Mouse (Mus musculus): ENCODE data around the gene Rnft1. TPM values are rescaled to one million over a fixed set of nuclear protein-coding genes. Genes with fewer than 3 reads are reported as not detected.
"Not testable (repeated sequence)": the region's sequence is repeated elsewhere in the genome, so short reads cannot be mapped to it uniquely, and the experiment has no call there.

Rnft1 gene
- total RNA-seq, 2 experiments from 2014 or later, result 28.9 to 33.1 TPM

GRCm38 (mm10) chr11:86519751-86520150, 35.3 kb downstream of the Rnft1 start:
- DNase-seq, result no peak

- DNase-seq, result no peak
Measured at GRCm38 (mm10) chr11:86527528-86527927, 43.1 kb downstream of the Rnft1 start.

GRCm38 (mm10) chr11:86532834-86533233, 48.4 kb downstream of the Rnft1 start:
- peak; percentile 25 for DNase-seq

GRCm38 (mm10) chr11:86533302-86533701, 48.8 kb downstream of the Rnft1 start:
- DNase-seq, result not testable (repeated sequence)

- no peak for DNase-seq
Measured at GRCm38 (mm10) chr11:86534201-86534910, 49.9 kb downstream of the Rnft1 start.

- no peak for DNase-seq
Measured at GRCm38 (mm10) chr11:86538786-86539185, 54.3 kb downstream of the Rnft1 start.

- DNase-seq, result no peak
Measured at GRCm38 (mm10) chr11:86539716-86540475, 55.4 kb downstream of the Rnft1 start.

GRCm38 (mm10) chr11:86540476-86540845, 56.0 kb downstream of the Rnft1 start:
- DNase-seq, result no peak

GRCm38 (mm10) chr11:86542851-86543250, 58.4 kb downstream of the Rnft1 start:
- DNase-seq, result no peak

- peak; percentile 29 for DNase-seq
Measured at GRCm38 (mm10) chr11:86543960-86544638, 59.6 kb downstream of the Rnft1 start.

- DNase-seq, result peak; percentile 100
Measured at GRCm38 (mm10) chr11:86544639-86545299, 60.3 kb downstream of the Rnft1 start, which contains the start of the genes Rps6kb1 and Tubd1. Gene Rps6kb1 (minus strand): TSS chr11:86544805. Gene Tubd1 (plus strand): TSS chr11:86544991.

- DNase-seq, result no peak
Measured at GRCm38 (mm10) chr11:86545556-86545955, 61.1 kb downstream of the Rnft1 start.

GRCm38 (mm10) chr11:86547412-86547811, 63.0 kb downstream of the Rnft1 start:
- no peak for DNase-seq

Other genes starting within 250 kb of the Rnft1 start
- gene Ints2, start 227.1 kb upstream of the Rnft1 start, total RNA-seq (2021), result 10 to 100 TPM in 1 of 2 experiments, 1 to 10 TPM in 1; 9.8 to 13.4 TPM
- 10 to 100 TPM; 41.9 to 43.1 TPM for gene Med13, start 127.1 kb upstream of the Rnft1 start, total RNA-seq (2021)
- gene Rps6kb1, start 60.1 kb downstream of the Rnft1 start, total RNA-seq (2021), result 10 to 100 TPM; 27.7 to 28.8 TPM
- 1 to 10 TPM; 8.4 to 9.7 TPM for gene Tubd1, start 60.3 kb downstream of the Rnft1 start, total RNA-seq (2021)
- 10 to 100 TPM; 62.0 to 74.5 TPM for gene Vmp1, start 199.2 kb downstream of the Rnft1 start, total RNA-seq (2021)
- gene Ptrh2, start 199.3 kb downstream of the Rnft1 start, total RNA-seq (2021), result 10 to 100 TPM; 10.3 to 10.6 TPM